Mouse (Mus musculus) olfactory bulb, adult 2 months (tissue): ENCODE results near the gene Pgm5.

Source experiments
- CTCF ChIP-seq: fragments of 200-500 bp; IDR thresholded peaks from 2 replicates; pipeline ENCODE4 v1.5.1; 2012; ENCODE audit warnings: low read depth, mild to moderate bottlenecking, low read length, moderate library complexity; ENCODE audit not compliant: insufficient read depth
- POLR2A ChIP-seq: fragments of 200-500 bp; IDR thresholded peaks from 2 replicates; pipeline ENCODE4 v1.6.1; 2012; ENCODE audit warnings: mild to moderate bottlenecking, low read depth, low read length, moderate library complexity; ENCODE audit not compliant: insufficient read depth

DNA sequence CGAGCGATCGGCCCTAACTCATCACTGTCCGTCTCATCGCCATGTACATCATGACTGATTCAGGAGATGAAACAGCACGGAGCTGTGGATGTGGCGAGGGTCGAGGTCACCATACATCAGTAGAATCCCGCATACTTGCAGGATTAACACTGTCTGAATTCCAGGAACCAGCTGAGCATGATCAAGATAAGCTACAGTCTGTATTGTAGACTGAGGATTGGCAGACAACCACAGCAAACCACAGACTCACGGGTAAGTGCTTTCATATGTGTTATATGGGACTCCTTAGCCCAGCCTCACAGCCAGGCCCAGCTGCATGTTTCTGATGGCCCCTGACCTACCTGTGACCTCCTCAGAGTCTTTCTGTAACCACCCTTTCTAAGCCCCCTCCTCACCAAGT, 50.2 kb downstream of the Pgm5 start:
- TF ChIP-seq CTCF = no peak
- no peak for TF ChIP-seq POLR2A
